Mouse (Mus musculus) T-helper 17 cell (primary cell): Measurements from ENCODE around the gene Kank3.

Experiments used
- in situ Hi-C, 2 experiments: fragments of 300-600 bp; cut with MboI, MseI; formaldehyde crosslinking; loops; 1 replicate in 1 of 2; 2 replicates in 1 of 2; pipeline ENCODE4 v1.15.1; 2025; ENCODE audit warnings: high pct_unique_total_duplicates in 2 of 2

Gene Kank3

GRCm38 (mm10) chr17:33810334-33811141 lies at the start of gene Kank3:
Kank3 (plus strand) TSS chr17:33810519.
- in situ Hi-C loops = no loop called here

GRCm38 (mm10) chr17:33766389-33766788 lies 43.9 kb upstream of the Kank3 start:
- in situ Hi-C loops = no loop called here

GRCm38 (mm10) chr17:33771617-33772016 lies 38.7 kb upstream of the Kank3 start:
- in situ Hi-C loops = no loop called here

- in situ Hi-C loops = no loop called here
Observed at GRCm38 (mm10) chr17:33773426-33773825, 36.9 kb upstream of the Kank3 start.

- in situ Hi-C loops = no loop called here
Observed at GRCm38 (mm10) chr17:33773871-33774572, 36.3 kb upstream of the Kank3 start.

- in situ Hi-C loops = no loop called here
Observed at GRCm38 (mm10) chr17:33774573-33775155, 35.7 kb upstream of the Kank3 start.

GRCm38 (mm10) chr17:33775287-33775686 lies 35.0 kb upstream of the Kank3 start:
- in situ Hi-C loops = no loop called here

GRCm38 (mm10) chr17:33779271-33779966 lies 30.9 kb upstream of the Kank3 start:
- in situ Hi-C loops = no loop called here

GRCm38 (mm10) chr17:33779967-33780295 lies 30.4 kb upstream of the Kank3 start:
- in situ Hi-C loops = no loop called here

GRCm38 (mm10) chr17:33780431-33780830 lies 29.9 kb upstream of the Kank3 start:
- in situ Hi-C loops = no loop called here

- in situ Hi-C loops = no loop called here
Observed at GRCm38 (mm10) chr17:33781124-33781977, 29.0 kb upstream of the Kank3 start, which contains the start of gene Angptl4. Angptl4 (minus strand) TSS chr17:33781830.

- in situ Hi-C loops = no loop called here
Observed at GRCm38 (mm10) chr17:33782067-33782466, 28.3 kb upstream of the Kank3 start.

GRCm38 (mm10) chr17:33783408-33783807 lies 26.9 kb upstream of the Kank3 start:
- in situ Hi-C loops = no loop called here

GRCm38 (mm10) chr17:33784939-33785338 lies 25.4 kb upstream of the Kank3 start:
- in situ Hi-C loops = no loop called here

GRCm38 (mm10) chr17:33786375-33786774 lies 23.9 kb upstream of the Kank3 start:
- in situ Hi-C loops = no loop called here

- in situ Hi-C loops = no loop called here
Observed at GRCm38 (mm10) chr17:33788732-33789131, 21.6 kb upstream of the Kank3 start.

GRCm38 (mm10) chr17:33798306-33798705 lies 12.0 kb upstream of the Kank3 start:
- in situ Hi-C loops = loop anchor here in 1 of 2 experiments (5.0 kb wide), 1 partner anchor 51 kb away; no protein-coding TSS in a partner anchor

GRCm38 (mm10) chr17:33799277-33799676 lies 11.0 kb upstream of the Kank3 start:
- in situ Hi-C loops = loop anchor here in 1 of 2 experiments (5.0 kb wide), 1 partner anchor 52 kb away; no protein-coding TSS in a partner anchor

- in situ Hi-C loops = no loop called here
Observed at GRCm38 (mm10) chr17:33802221-33802620, 8.1 kb upstream of the Kank3 start.

GRCm38 (mm10) chr17:33804205-33804604 lies 6.1 kb upstream of the Kank3 start:
- in situ Hi-C loops = no loop called here

- in situ Hi-C loops = no loop called here
Observed at GRCm38 (mm10) chr17:33804745-33805144, 5.6 kb upstream of the Kank3 start.
